Mouse (Mus musculus) adrenal gland, postnatal 10 days (tissue): Measurements from ENCODE around the gene Kcnj9. TPM values are rescaled to one million over a fixed set of nuclear protein-coding genes. Genes with fewer than 3 reads are reported as not detected.

Experiments
- DNase-seq: peaks from one replicate; pipeline ENCODE4 v3.0.0; 2021; ENCODE audit warnings: mixed read lengths
- total RNA-seq, 2 experiments: library from RNA; stranded (reverse); gene quantifications; 2 replicates each; pipeline ENCODE4 v1.2.3; 2021

Gene Kcnj9
- total RNA-seq, 2 experiments from 2014 or later: 0.12 TPM; not detected in 1

DNA sequence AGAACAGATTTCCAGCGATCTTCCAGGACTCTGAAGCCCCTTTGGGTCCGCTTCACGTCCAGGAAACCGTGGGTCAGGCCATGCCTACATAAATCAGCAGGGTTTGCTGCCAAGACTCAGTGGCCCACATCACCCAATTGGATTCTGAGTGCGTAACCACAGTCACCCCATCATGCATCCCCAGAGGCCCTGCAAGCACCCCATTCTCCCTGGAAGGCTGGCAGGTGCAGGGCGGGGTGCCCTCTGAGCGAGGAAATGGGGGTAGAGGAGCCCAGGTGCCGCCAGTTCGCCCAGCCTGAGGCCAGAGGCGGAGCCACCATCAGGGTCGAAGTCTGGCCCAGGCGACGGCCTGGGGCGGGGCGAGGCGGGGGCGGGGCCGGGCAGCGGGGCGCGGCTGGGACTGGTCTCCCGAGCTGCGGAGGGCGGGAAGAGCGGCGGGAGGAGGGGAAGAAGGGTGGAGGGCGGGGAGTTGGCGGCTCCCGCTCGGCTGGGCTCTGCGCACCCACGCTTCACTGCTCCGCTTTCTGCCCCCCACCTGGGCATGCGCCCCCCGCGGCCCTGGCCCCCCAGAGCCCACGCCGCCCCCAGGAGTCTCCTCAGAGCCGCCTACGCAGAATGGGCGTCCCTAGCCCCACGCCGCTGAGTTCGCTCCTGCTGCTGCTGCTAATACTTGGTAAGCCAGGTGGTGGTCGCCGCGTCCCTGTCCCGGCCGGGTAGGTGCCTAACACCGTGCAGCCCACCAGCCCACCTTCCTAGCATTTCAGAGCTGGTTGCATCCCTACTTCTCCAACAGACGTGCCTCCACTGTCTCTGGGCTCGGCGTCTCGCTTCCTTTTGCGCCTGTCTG lies 17.0 kb downstream of the Kcnj9 start:
- peak; percentile 96 for DNase-seq

- peak; percentile 79 for DNase-seq
Measured at GRCm38 (mm10) chr1:172311248-172311906, 17.7 kb downstream of the Kcnj9 start.

DNA sequence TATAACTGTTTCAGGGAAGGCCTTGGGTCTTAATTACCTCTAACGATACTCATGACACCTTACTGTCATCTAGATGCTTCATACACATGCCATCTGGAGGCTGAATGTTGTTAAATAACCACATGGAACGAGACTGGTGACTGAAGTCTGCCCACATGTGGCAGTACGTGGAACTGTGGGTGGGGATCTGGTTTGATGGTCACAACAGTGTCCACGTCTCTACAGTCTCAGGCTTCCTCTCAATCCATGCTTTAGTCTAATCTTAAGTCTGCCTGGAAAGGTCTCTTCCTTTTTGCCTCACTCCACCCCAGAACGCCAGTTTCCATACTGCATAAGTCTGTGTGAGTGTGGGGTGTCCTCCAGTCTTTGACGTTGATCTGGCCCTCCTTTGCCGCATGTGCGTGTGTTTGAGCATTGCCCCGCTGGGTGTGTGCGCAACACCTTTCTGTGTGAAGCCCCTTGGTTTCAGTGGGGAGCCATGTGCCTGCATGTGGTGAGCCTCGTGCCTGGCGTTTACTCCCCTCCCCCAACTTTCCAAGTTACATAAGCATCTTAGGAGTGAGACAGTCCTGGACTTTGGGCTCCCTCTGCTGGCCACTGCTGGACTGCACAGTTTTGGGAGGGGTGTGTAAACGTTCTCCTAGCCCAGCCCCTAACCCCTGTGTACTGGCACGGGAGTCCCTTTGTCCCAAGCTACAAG lies 19.3 kb downstream of the Kcnj9 start:
- DNase-seq: peak; percentile 93

- no peak for DNase-seq
Measured at GRCm38 (mm10) chr1:172308409-172308808, 20.7 kb downstream of the Kcnj9 start.

DNA sequence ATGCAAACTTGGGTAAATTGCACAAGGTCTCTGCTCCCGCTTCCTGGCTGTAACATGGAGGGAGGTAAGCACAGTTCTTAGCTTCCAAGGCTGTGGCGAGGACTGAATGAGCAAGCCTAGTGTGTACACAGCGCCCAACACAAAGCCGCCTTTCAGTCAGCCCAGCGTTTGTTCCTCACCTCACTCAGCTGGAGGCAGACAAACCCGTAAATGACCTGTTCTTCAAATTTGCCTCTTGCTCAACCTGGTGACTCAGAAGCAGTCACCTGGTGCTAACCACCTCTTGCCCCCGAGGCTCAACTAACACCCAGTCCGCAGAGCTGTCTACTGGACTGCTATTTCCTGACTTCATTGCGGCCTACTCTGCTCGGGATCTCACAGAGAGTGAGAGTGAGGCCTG lies 21.2 kb downstream of the Kcnj9 start:
- no peak for DNase-seq

- no peak for DNase-seq
Measured at GRCm38 (mm10) chr1:172306885-172307284, 22.2 kb downstream of the Kcnj9 start.

DNA sequence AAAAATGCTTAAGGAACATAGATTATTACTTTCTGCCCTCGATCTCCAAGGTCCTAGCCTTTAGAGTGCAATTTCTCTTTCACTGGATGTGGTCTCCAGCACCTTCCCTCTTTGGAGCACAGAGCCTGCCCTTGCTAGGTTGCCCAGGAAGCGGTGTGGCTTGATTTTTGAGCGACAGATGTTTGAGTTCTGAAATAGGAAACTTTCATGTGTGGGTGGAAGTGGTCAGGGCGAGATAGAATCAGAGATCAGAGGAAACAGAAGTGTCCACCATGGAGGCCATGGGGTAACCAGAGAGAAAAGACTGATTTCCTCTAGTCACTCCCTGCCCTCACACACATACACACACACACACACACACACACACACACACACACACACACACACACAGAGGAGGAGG lies 22.9 kb downstream of the Kcnj9 start:
- DNase-seq: no peak

GRCm38 (mm10) chr1:172305635-172306034 lies 23.5 kb downstream of the Kcnj9 start:
- no peak for DNase-seq

GRCm38 (mm10) chr1:172305153-172305552 lies 24.0 kb downstream of the Kcnj9 start:
- DNase-seq: no peak

- DNase-seq: no peak
Measured at GRCm38 (mm10) chr1:172304443-172304842, 24.7 kb downstream of the Kcnj9 start.

GRCm38 (mm10) chr1:172302851-172303250 lies 26.3 kb downstream of the Kcnj9 start:
- DNase-seq: no peak

- no peak for DNase-seq
Measured at GRCm38 (mm10) chr1:172302311-172302710, 26.8 kb downstream of the Kcnj9 start.

DNA sequence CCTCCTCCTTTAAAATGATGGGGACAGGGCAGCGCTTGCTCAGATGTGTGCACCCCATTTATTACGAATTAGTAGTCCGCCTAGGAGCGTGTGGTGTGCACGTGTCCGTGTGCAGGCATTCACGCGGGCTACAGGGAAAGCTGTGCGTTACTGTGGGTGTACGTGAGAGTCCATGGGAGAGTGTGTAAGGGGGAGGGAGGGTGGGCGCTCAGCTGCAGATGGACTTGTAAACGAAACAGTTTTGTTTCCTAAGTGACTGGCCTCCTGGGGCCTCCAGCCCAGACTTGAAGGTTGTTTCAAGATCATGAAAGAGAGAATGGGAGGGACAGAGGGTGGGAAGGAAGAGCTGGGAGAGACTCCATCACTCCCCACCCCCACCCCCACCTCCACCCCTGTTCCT lies 27.9 kb downstream of the Kcnj9 start:
- DNase-seq: no peak

GRCm38 (mm10) chr1:172300247-172300646 lies 28.9 kb downstream of the Kcnj9 start:
- DNase-seq: peak; percentile 79

- peak; percentile 43 for DNase-seq
Measured at GRCm38 (mm10) chr1:172299528-172299927, 29.6 kb downstream of the Kcnj9 start.

- peak; percentile 59 for DNase-seq
Measured at GRCm38 (mm10) chr1:172297611-172298537, 31.2 kb downstream of the Kcnj9 start, which contains the start of gene Atp1a2. Gene Atp1a2, minus strand, starts transcription at chr1:172298064.

DNA sequence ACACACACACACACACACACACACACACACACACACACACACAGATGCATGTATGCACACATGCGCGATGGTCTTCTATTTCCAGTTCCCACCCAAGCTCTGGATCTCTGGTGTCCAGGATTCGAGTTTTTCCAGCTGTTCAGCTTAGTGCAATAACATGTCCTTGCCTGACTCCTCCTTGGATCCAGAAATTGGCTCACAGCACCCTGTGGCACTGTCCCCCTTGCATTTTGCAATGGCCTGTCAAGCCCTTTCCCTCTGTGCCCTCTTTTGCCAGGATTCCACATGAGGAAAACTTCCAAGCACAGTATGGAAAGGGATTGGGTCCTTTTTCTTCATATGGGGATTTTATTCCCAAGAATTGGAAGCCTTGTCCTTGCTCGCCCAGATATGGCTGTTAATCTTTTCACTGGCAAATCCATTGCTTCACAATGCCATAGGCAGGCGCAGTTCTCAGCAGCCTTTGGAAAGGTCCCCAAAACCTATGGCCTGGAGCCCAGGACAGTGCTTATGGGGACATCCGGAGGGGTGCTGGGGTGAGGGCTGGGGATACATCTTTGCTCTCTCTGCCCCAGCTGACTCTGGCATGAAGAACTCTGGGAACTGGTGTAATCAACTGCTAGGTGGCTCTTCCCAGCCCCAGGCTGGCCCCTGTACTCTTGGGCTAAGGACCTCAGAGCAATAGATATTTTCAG lies 32.2 kb downstream of the Kcnj9 start:
- DNase-seq: peak; percentile 70

- DNase-seq: peak; percentile 62
Measured at GRCm38 (mm10) chr1:172295751-172296197, 33.3 kb downstream of the Kcnj9 start.

- DNase-seq: no peak
Measured at GRCm38 (mm10) chr1:172293449-172293848, 35.7 kb downstream of the Kcnj9 start.

DNA sequence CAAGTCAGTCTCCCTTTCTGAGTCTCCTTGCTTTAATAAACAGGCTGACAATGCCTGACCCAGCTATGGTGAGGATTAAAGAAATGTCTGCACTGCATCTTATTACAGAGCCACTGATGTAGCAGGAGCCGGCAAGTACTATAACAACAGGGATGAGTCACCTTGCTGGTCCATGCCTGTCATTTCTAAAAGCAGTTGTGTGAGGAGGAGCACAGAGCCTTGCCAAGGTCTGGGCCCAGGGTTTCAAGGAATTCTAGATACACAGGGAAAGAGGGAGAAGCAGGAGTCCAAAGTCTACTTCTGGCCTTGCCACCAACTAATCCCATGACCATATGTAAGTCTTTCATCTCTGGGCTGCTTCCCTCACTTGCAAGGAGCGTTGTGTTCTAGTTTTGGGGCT lies 36.2 kb downstream of the Kcnj9 start:
- no peak for DNase-seq

DNA sequence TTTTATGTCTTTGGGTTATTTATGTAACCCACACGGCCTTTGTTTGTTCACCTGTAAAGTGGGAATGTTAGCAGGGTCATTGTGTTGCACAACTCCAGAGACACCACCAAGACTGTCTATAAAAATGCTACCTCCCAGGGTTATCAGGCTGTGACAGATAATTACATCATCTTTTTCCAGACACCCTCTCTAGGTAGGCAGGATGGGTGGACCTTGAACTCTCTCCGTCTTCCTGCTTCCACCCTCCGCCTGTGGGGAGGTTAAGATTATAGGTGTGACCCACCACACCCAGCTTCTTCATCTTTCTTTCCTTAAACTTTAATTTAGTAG lies 39.5 kb downstream of the Kcnj9 start:
- no peak for DNase-seq
